Mouse (Mus musculus) MN1 (cell line): ENCODE measurements around the gene Dync1i1.

Experiments
- DNase-seq: peaks from one replicate; pipeline ENCODE4 v3.0.0-alpha.2; 2016; ENCODE audit warnings: low spot score

Gene Dync1i1

DNA sequence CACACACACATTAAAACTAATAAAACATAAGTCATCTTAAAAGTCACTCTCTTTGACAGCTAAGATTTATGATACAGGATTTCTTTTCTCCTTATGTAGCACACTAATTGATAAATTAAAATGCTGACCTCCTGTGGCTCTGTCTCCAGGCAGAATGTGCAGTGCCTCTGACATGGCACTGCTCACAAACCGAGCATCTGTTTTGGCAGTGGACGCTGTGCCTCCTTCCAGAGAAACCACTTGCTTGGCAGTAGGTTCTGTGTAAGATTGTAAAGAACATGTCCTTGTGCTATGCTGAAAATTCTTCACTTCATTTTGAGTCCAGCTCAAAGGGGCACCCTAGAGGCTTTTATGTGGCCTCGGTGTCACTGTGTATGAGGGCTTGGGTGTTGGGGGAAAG, 50.0 kb downstream of the Dync1i1 start:
- no peak for DNase-seq

DNA sequence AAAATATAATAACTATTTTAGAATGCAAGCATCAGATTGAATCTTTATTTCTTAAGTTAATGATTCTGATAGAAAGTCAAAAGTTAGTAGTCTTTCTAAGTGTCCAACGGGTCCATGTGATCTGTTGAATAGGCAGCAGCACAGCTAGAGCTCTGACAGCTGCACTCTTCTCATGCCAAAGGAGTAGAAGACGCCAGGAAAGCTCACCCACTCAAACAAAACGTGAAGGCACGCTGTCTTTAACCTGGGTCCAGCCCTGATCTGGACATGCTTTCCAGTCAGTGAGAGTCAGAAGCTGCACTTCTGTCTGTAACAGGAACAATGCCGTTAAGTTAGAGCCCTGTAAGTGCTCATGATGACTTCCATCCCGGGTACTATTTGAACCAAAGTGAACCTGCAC, 56.3 kb downstream of the Dync1i1 start:
- DNase-seq, result no peak

DNA sequence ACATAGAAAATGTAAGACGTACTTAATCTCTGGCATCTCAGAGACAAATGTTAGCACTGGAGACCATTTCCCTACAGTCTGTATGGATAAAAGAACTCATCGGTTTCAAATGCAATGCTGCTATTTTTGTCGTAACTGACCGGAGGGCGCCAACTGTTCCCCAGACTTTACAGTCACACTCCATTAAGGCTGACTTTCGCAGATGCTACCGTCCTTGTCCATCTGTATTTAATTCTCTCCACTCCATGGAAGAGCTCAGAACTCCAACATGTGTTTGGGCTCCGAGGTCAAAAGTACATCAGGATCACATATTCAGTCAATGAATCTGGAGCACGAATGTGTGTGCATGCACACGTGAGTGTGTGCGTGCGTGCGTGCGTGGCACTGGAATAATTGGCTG, 58.4 kb downstream of the Dync1i1 start:
- no peak for DNase-seq

DNA sequence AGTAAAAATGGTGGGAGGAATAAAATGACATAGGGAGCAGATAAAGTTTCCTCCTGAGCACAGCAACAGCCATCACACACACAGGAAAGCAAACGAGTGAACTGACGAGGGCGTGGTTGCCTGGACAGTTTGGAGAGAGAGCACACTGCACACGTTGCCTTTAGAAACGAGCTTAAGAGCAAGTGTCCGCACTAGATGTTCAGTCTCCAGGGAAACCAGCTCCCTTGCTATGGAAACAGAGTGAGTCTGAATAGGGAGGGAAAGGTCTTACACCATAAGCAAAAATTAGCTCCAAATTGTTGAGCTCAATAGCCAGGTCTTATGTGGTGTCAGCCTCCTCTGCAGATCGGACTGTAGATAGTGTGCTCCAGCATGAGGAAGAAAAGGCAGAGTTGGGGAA, 65.2 kb downstream of the Dync1i1 start:
- no peak for DNase-seq

DNA sequence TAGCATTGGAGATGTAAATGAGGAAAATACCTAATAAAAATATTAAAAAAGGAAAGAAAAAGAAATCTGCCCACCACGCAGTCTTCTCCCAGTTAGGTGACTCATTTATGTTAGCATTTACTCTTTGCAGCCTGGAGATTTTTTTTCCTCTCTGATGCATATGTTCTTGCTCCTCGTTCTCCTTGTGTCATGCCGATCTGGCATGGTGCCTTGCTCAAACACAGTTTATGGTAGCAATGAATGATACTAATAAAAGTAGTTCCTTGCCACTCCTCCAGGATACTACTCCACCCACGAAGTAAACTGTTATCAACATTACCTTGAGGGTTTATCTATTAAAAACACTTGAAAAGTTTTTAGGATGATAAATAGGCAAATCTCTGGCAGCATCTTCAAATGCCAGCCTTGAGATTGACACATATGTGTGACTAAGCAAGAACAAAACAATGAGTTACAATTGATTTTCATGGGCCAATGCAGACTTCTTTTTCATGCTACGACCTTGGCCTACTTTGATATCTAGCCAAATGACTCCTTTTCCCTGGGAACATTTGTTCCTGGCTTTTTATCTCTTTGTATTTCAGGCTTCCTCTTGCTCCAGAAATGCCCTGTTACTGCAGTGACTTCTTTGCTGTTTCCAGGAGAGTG, 68.8 kb downstream of the Dync1i1 start:
- DNase-seq, result no peak

DNA sequence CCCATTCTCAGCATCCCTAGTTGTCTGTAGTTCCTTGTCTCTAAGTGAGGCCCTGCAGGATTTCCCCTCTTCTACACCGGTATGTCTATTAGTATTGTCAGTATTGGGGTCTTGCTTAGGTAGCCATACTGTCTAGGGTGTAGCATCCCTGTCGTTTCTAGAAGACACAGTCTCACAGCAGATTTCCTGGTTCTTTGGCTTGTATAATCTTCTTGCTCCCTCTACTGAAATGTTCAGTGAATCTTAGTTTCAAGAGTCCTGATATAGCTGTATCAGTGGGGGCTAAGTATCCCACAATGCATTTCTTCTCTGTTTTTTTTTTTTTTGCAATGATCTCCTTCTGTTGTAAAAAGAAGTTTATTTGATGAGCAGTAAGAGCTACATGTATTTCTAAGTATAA, 69.9 kb downstream of the Dync1i1 start:
- DNase-seq, result no peak

DNA sequence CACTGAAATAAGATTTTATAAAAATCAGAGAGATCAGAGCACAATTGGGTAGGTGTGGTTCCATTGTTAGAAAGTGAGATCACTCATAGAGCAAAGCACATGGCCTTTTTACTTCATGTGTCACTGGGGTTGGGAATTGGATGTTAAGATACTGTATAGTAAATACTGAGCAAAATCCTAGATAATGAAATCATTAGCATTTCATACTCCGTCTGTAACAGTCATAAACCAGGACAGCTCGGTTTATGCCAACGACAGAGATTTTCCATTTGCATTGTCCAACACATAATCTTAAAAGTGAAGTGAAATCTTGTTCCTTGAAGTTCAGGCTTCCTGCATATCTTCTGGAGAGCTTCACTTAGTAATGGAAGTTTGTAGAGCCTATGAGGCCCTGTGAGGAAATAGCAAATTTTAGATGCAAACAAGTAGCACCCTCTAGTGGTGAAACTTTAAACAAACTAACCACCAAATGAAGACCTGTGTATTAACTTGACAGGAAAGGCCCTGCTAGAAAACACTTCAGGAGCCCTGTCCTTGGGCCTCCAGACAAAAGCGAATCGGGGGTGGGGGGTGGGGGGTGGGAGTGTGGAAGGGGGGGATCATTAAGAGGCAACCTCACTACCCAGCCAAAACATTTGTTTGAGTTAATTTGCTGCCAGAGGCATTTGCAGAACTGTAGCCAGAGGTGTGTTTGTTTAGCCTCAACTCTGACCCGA, 76.8 kb downstream of the Dync1i1 start:
- peak; percentile 11 for DNase-seq

DNA sequence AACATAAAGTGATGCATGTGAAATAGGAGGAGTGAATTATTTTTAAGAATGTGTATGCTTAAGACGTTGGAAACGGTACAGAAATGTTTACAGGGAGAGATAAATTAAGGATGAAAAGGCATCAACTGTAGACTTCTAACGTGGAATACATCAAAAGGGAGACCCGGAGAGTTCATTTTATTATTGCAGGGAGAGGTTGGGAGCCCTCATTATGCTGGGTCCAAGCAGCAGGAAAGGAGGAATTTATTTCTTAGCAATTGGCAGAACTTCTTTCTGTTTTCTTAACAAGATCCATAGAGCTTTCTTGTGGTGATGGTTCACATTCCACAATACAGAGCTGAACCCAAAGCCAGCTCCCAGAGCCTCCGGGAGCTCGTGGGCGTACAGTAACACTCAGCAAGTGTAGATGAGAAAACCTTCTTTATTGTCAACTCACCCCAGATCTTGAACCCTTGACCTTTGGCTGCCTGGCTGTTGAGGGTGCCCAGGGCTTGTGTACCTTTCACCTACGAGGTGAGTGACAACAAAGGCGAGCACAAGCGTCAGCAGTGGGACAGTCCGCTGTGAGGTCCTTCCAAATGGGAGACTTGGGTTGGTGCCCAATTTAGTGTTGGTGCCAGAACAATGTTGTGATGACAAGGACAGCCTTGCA, 77.5 kb downstream of the Dync1i1 start:
- no peak for DNase-seq

DNA sequence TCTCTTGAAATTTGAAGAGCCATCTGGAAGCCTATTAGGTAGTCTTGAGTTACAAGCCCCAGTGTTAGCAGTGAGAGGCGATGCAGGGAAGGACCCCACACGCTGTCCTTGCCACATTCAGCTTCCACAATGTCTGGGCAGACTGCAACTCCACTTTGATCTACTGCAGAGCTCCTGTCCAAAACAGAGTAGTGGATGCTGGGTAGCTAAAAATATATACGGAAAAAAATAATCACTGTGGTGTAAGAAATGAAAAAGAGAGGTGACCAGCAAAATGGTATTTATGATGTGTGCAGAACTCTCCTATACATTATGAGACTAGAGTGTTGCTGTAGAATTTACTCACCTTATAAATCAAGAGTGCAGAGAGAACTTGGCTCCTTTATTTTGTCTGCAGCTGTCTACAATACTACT, 82.6 kb downstream of the Dync1i1 start:
- DNase-seq, result no peak

DNA sequence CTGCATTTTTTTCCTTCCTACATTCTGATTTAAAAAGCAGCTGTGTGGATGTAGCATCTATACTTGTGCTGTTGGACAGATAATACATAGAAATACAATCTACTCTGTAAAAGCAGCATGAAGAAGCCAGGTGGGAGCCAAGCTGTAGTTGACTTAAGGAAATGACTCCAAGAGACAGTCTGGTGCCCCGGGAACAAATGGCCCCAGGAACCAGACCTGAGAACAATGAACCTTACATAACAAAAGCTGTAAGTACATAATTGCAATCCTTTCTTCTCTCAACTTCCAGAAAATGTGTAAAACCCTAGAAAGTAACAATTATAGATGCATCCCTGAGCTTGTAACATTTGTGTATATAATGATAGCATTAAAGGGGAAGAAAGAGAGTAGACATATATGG, 86.6 kb downstream of the Dync1i1 start:
- DNase-seq, result no peak

DNA sequence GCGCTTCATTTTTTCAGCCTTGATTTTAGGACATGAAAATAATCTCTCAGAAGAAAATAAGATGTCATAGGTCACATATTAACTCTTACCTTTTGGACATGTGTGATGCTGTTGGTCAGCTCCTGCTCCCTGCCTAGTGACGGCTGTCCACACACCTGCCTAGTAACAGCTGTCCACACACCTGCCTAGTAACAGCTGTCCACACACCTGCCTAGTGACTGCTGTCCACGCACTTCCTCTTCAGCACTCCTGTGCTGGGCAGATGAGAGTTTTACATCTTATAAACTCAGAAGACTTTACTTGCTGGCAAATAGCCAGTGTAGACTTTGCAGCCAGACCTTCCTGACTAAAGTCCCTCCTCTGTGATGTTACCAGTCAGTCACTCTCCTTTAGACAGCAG, 94.2 kb downstream of the Dync1i1 start:
- no peak for DNase-seq

DNA sequence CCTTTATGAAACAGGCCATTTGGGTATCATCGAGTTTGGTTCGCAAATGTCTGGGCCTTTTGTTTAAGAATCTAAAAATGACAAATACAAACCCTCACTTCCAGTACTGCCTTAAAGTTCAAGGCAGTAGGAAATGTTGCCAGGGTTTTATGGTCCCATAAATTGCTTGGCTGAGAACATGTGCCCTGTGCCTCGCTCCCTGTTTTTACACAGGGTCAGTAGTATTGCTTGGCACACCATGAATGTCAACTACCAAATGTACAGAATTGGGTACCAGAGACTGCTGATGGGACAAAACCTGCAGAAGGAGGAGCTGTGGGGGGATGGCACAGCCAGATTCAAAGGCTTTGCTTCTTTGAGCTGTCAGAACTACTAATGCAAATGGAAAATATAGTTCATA, 100.0 kb downstream of the Dync1i1 start:
- DNase-seq, result no peak

DNA sequence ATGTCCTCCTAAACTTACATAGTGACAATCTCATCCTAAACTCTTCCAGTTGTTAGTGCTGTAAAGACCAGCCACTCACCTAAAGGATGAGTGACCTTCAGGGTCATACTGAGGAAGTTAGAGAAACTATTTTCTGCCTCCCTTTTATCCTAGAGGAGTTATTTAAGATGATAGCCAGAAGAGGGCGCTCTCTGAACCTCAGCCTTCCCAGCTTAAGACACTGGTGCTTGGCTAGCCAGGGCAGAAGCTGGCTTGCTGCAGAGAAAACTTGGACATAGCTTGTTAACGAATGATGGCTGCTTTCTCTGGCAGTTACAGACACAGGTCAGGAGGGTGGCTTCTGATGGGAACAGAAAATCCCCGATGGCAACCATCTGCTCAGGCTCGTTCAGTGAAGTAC, 101.6 kb downstream of the Dync1i1 start:
- no peak for DNase-seq

DNA sequence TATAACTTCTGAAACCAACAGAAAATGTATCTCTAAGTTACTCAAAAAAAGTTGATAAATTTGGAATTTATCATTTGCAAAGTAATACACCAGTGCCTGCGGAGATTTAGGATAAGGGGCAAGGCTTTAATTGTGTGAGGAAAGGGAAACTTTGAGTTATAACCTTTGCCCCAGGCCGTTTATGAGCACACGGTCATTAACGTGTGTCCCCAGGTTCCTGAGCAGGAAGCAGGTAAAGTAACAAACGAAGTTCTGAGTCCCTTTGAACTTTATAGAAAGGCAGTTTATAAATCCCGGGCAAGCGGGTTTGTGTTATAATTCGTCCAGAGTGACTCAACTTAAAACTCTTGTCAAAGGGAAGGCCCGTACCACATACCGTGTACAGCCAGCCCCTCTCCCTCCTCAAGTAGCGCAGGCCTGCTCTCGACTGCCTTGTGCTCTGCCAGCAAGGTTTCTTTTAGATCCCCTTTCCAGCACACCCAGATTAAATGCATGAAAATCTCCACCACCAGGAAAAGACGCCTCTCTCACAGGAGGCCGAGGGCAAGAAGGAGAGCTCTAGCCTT, 103.1 kb downstream of the Dync1i1 start:
- no peak for DNase-seq

DNA sequence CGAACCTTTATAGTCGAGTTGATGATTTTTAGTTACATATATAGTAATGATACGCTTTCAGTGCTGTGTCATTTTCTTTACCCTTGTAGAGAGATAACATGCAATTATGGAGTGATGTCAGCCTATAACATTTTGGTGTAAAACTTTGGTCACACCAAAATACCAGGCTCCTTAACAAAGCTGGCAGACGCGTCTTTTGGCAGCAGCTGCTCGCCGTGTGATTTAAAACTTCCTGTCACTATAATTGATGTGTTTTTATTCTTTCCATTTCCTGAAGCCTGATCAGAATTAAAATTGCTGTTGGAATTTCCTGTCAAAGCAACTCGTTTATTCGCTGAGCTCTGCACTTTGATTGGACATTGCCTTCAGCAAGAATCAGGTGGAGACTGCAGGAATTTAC, 103.7 kb downstream of the Dync1i1 start:
- no peak for DNase-seq

DNA sequence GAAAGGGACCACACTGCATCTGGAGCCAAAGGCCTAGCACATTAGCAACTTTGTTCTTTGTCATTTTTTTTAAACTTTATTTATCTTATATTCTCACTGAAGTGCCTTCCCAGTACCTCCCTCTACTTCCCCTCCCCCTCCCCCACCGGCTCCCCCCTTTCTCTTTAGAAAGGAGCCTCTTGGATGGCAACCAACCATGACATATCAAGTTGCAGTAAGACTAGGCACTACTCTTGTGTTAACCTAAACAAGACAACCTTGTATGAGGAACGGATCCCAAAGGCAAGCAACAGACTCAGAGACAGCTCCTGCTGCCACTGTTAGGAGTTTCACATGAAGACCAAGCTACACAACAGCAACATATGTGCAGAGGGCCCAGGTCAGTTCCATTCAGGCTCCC, 105.3 kb downstream of the Dync1i1 start:
- no peak for DNase-seq

DNA sequence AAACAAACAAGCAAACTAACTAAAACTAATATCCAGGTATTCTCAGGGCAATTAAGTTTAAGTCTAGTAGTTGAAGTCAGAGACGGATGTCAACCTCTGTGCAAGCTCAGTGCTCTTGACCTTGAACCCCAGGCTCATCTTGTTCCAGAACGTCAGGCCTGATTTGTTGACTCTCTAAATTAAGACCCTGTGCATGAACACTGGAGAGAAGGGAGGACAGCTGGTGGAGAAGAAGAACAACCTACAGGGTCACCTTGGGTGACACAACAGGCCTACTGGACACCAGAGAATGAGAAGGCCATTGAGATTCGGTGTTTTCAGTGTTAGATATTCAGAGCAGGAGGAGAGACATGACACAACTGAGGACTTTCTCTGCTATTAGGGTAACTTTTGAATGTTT, 105.8 kb downstream of the Dync1i1 start:
- DNase-seq, result no peak

DNA sequence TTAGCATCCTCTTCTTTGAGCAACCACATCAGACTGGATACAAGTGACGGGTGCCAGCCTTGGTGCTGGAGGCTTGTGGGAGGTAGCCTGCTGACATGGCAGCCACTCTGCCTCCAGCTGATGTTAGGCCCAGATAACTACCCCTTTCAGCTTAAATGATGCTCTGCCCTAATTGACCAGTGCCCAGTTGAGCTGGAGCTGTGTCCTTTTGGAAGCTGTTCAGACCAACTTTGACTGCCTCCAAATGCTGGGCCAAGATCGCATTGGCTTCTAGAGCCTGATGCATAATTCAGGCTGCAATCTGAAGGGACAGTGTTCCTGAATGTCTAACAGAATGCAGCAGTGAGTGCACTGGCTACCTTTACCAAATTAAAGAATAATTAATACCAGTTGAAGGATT, 107.4 kb downstream of the Dync1i1 start:
- no peak for DNase-seq

DNA sequence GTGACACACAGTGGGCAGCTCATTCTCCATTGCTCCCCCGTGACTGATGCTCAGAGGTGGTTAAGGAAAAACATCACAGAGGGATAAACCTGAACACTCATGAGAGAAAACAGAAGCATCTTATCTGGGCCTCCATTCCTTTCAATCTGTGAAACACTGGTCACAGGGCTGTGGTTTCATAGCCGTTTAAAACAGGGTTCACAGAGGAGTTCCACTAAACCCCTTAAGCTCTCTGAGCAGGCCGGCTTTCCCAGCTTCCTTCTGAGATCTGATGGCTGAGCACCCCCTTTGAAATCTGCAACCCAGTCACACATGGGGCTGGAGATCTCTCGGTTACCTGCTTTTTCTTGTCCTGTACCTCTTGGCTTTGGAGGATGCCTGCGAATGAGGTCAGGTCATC, 117.0 kb downstream of the Dync1i1 start:
- DNase-seq, result no peak

DNA sequence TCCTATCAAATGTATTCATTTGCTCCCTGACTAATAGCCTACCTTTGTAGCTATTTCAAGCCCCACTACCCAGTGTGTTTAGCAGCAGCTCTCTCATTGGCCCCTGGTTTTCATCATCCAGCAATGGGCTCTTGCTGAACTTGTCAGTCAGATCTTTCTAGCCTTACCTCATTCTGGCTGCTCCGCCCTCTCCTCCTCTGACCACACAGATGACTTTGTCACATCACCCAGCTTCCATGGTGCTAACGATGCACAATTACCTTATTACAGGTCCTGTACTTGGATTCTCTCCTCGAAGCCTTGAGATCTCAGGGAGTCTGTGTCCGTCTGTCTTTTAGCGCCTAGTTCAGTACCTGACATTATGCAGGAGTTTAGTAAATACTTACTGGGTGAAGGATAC, 120.7 kb downstream of the Dync1i1 start:
- no peak for DNase-seq

DNA sequence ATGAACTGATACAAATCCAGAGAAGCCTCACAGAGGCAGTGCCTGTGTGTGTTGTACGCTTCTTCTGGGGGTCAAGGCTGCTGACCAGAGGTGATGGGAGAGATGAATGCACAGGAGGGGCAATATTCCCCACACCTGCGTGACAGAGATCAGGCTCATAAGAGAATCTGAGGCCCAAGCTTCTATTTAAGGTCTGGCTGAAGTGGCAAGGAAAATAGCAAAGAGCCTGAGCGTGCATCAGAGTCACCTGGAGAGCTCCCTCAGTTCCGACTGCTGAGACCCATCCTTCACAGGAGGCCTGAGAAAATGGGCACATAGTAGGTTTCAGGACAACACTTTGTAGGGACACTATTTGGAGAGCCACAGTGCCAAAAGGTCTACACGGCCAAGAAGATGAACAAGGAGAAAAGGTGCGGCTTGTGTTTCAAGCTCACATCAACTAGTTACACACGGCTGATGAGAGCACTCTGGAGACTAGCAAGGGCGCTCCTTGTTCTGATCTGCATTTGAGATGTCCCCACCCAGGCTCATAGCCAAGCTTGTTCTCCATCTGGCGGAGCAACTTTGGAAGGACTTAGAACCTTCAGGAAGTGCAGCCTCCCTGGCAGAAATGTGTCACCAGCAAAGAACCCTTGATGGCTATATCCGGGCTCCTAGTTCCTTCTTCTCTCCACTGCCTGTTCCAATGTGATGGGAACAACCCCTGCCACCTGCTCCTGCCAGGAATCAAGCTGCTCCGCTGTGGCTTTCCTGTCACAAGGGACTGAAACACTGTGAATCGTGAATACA, 128.8 kb downstream of the Dync1i1 start:
- no peak for DNase-seq

DNA sequence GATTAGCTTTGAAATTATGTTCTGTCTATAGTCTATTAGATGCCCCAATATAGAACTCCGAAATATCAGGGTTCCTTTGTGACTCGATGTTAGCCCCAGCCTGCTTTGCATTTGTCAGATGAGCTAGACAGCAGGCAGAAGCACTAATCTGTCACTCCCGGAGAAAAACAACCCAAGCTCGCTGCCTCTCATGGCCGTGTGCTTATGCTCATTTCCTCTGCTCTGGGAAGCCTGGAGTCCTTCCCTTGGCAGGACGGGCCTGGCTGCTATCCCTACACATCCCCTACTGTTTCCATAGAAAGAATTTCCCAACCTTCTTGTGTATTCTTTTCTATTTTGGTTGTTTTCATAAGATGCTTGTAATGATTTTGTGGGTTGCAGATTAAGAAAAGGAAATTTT, 130.1 kb downstream of the Dync1i1 start:
- no peak for DNase-seq
